Mouse (Mus musculus): ENCODE measurements around the gene Mnat1.

DNA sequence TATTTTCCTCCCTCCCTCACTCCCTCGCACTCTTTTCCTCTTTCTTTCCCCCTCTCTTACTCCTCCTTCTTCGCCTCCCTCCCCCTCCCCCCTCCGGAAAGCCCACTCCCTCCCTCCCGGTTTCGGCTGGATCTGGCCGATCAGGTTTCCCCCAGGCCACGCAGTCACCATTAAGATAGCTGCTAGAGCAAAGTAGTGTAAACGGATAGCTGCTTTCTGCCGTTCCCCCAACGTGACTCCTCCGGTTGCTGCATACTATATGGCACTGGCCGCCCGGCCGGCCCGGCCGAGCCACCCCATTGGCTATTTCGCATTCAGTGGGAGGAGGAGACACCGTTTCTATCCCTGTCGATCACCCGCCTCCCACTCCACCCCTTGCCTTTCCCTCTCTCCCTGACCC is 10.3 kb upstream of the Mnat1 start, which contains the start of gene Six4:
- TF ChIP-seq CHD2 (IDR thresholded peaks at IDR 0.05; ENCODE audit: low read length) (no peak), USF2 (conservative IDR thresholded peaks at IDR 0.05; ENCODE audit: low read depth, low read length) (no peak), CTCF (conservative IDR thresholded peaks at IDR 0.05 in 1 of 2, IDR thresholded peaks at IDR 0.05 in 1 of 2; ENCODE audit: low read depth in 2 of 2, low read length in 2 of 2) (no peak), JUN (IDR thresholded peaks at IDR 0.05; ENCODE audit: insufficient read depth, low read depth, low read length) (no peak), POLR2A (IDR thresholded peaks at IDR 0.05; ENCODE audit: low read depth, low read length) (peak; percentile 72), SMC3 (IDR thresholded peaks at IDR 0.05; ENCODE audit: low read depth, low read length) (no peak), E2F4 (IDR thresholded peaks at IDR 0.05; ENCODE audit: insufficient replicate concordance, low read depth, low read length) (no peak), SIN3A (IDR thresholded peaks at IDR 0.05; ENCODE audit: low read length) (no peak)
